Mouse (Mus musculus) olfactory bulb, adult 2 months (tissue): Measurements from ENCODE around the gene Ccr3. TPM values are rescaled to one million over a fixed set of nuclear protein-coding genes. Genes with fewer than 3 reads are reported as not detected.

Source experiments
- H3K27ac ChIP-seq: fragments of 200-500 bp; 2 replicates; pipeline ENCODE4 v1.5.1; 2012; ENCODE audit warnings: low read depth, low read length; ENCODE audit not compliant: insufficient read depth
- H3K4me1 ChIP-seq: fragments of 200-500 bp; 2 replicates; pipeline ENCODE4 v1.6.1; 2012; ENCODE audit warnings: low read length; ENCODE audit not compliant: control insufficient read depth, insufficient read depth
- H3K4me3 ChIP-seq: fragments of 200-500 bp; 2 replicates; pipeline ENCODE4 v1.5.1; 2012; ENCODE audit warnings: mild to moderate bottlenecking, low read depth, low read length, moderate library complexity; ENCODE audit not compliant: insufficient read depth
- CTCF ChIP-seq: fragments of 200-500 bp; IDR thresholded peaks from 2 replicates; pipeline ENCODE4 v1.5.1; 2012; ENCODE audit warnings: low read depth, mild to moderate bottlenecking, low read length, moderate library complexity; ENCODE audit not compliant: insufficient read depth
- POLR2A ChIP-seq: fragments of 200-500 bp; IDR thresholded peaks from 2 replicates; pipeline ENCODE4 v1.6.1; 2012; ENCODE audit warnings: mild to moderate bottlenecking, low read depth, low read length, moderate library complexity; ENCODE audit not compliant: insufficient read depth
- WGBS: fragments of 180-500 bp; shearing (Covaris S2); methylation state at CpG from one replicate; pipeline ENCODE4 v1.1.7; 2018; 5-methylcytosine and 5-hydroxymethylcytosine counted together
- polyA plus RNA-seq: library from polyadenylated mRNA; stranded (reverse); fragments of >200 nt; gene quantifications from 2 replicates; pipeline ENCODE4 v1.2.4, GENCODE M21; 2012; ENCODE audit warnings: low replicate concordance; ENCODE audit not compliant: missing spikeins, insufficient read depth, insufficient read length

Ccr3 gene
- polyA plus RNA-seq, 1 experiment: not detected

DNA sequence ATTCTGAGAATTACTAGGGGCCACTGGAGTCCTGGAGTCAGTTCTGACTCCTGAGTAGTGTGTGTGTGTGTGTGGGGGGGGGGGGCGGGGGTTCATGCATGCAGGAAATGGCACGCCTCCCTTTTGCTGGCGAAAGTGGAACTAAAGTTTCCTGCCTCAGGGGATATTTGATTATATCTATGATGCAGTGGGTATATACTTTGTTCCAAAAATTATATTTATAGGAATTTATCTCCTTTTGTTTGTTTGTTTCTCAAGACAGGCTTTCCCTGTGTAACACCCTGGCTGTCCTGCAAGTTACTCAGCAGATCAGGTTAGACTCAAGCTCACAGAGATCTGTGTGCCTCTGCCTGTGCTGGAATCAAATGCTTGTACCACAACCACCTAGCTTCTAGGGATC, 32.1 kb upstream of the Ccr3 start:
- Histone ChIP-seq H3K4me3 (no peak overlapping the region), H3K27ac (no peak overlapping the region), H3K4me1 (no peaks in the 10 kb centered on the region)
- 86% methylated on average over 3 of the region's 3 CpGs for WGBS
- no peak for TF ChIP-seq CTCF
- TF ChIP-seq POLR2A: no peak

DNA sequence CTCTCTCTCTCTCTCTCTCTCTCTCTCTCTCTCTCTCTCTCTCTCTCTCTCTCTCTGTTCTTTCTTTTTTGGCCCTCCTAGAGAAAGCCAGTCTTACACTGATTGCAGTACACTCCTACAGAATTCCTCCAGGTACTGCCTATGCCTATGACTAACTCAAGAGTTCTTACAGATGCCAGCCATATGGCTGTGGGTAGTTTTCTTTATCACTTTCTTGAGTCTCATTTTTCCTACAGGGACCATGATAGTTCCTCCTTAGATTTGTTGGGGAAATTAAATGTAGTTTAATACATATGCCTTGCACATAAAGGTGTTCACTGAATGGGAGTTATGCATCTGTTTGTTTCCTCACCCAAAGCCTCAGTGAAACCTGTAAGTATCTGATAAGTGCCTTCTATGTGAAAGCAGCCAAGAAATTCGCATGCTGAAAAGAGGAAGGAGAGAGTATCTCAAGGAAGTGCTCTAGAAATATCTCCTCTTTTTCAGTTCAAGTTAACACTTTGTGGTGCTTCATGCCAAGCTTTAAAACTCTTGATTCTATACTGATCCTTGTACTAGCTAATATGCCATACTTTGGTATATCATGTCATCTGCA, 30.4 kb upstream of the Ccr3 start:
- 72% methylated on average over 1 of the region's 1 CpGs for WGBS
- Histone ChIP-seq H3K4me3 (no peak overlapping the region), H3K4me1 (no peaks in the 10 kb centered on the region), H3K27ac (no peak overlapping the region)
- TF ChIP-seq POLR2A (no peak), CTCF (no peak)

DNA sequence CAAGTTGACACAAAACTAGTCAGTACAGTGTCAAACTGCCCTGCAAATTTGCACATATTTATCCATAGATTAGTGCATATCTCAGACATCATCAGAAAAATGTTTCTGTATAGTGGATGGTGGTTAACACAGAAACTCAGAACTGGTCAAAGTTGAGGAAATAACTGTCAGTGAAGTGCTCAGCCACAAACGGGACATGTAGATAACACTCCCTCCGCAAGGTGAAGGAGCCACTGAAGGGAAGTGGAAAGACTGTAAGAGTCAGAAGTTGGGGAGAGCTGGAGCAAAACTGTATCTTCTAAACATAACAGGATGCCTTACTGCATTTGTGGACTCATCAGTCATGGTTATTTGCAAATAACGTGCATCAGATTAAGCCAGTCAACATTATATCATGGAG, 24.1 kb upstream of the Ccr3 start:
- no peak overlapping the region for H3K4me3 ChIP-seq
- no peaks in the 10 kb centered on the region for H3K4me1 ChIP-seq
- 83% methylated on average over 3 of the region's 3 CpGs for WGBS
- H3K27ac ChIP-seq: no peak overlapping the region
- no peak for TF ChIP-seq CTCF
- no peak for TF ChIP-seq POLR2A

DNA sequence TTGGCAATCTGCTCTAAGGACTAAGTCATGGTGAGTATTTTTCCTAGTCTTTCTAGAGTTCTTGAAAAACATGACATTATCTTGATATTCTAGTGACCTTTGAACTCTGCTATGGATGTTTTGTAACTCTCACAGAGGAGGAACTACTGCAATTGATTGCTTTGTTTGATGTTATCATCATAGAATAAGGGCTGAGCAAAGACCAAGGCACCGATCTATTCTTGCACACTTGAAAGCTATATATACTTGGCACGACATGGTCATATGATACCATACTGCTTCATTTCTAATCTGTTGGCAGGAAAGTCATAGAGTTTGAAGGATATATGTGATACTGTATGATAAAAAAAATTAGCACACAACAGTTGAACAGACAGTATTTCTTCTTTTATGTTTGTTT, 22.0 kb upstream of the Ccr3 start:
- no peak overlapping the region for H3K4me3 ChIP-seq
- TF ChIP-seq CTCF (no peak), POLR2A (no peak)
- no peaks in the 10 kb centered on the region for H3K4me1 ChIP-seq
- no peak overlapping the region for H3K27ac ChIP-seq
- WGBS: 92% methylated on average over 2 of the region's 2 CpGs

DNA sequence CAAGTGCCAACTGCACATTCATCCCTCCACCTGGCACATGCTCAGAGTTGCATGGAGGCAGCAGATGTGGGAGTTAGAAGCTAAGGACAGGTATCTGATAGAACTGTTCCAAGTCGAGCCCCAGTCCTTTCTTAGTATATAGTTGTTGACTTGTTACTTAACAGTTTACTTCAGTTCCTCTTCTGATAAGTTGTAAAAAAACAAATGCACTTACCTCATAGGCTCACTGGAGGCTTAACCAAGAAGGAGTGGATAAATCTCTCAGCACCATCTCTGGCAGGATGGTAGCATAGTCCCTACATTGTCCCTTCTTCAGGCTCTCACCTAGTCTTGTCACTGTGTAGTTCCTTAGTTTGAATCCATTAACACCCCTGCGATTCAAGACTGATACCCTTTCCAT, 9.1 kb upstream of the Ccr3 start:
- Histone ChIP-seq H3K4me3 (no peak overlapping the region), H3K27ac (no peak overlapping the region), H3K4me1 (no peaks in the 10 kb centered on the region)
- TF ChIP-seq POLR2A (no peak), CTCF (no peak)
- 76% methylated on average over 2 of the region's 2 CpGs for WGBS

DNA sequence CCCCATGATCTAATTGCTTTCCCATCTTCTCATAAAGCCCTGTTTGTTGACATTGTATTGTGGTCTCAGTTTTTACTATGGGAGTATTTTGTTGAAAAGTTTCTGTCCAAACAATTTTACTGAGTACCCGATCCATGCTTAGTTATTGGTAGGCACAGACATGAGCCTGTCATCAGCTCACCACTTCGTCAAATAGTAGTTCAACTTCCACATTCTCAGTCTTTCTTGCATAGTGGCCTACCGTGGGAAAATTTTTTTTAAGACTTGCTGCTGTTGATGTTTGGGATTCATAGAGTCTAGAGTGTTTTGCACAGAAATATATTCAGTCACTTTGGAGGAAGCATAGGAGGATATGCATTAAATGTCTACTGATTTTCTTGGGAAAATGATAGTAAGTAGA, 8.5 kb upstream of the Ccr3 start:
- 84% methylated on average over 3 of the region's 3 CpGs for WGBS
- TF ChIP-seq CTCF (no peak), POLR2A (no peak)
- Histone ChIP-seq H3K27ac (no peak overlapping the region), H3K4me3 (no peak overlapping the region), H3K4me1 (no peaks in the 10 kb centered on the region)

DNA sequence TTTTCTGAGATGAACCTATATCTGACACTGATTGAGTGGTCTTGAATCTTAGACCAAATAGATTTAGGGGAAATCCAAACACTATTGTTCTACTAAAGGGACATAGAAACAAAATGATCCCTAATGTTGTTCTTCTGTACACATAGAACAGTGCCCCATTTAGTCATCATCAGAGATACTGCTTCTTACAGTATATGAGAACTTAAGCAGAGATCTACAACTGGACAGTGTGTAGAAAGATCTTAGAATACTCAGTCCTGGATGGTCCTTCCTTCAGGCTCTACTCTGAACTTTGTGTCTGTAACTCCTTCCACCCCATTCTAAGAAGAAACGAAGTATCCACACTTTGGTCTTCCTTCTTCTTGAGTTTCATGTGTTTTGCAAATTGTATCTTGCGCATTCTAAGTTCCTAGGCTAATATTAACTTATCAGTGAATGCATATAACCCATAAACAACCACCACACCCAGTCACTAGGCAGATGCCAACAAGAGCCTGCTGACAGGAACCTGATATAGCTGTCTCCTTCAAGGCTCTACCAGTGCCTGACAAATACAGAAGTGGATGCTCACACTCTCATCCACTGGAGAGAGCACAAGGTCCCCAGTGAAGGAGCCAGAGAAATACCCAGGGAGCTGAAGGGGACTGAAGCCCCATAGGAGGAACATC, 6.7 kb upstream of the Ccr3 start:
- no peaks in the 10 kb centered on the region for H3K4me1 ChIP-seq
- H3K4me3 ChIP-seq: no peak overlapping the region
- H3K27ac ChIP-seq: no peak overlapping the region
- TF ChIP-seq CTCF: no peak
- TF ChIP-seq POLR2A: no peak
- 85% methylated on average over 2 of the region's 2 CpGs for WGBS

DNA sequence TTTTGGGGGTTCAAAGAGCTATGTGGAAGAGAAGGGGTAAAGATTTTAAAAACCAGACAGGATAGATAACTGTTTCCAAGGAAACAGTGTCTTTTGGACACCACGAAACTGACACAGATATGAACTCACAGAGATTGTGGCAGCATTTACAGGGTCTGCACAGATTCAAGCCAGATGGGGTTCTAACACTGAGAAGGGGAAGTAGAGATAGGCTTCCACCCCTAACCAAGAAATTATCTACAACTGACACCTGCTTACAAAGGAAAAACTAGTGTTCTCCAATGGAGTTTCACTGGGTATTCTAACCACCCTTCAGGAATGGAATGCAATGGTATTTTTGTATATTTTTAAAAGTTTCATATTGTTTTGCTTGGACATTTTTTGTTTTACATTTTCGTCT, 5.7 kb upstream of the Ccr3 start:
- no peaks in the 10 kb centered on the region for H3K4me1 ChIP-seq
- no peak overlapping the region for H3K4me3 ChIP-seq
- no peak for TF ChIP-seq CTCF
- TF ChIP-seq POLR2A: no peak
- 79% methylated on average over 2 of the region's 2 CpGs for WGBS
- H3K27ac ChIP-seq: no peak overlapping the region

DNA sequence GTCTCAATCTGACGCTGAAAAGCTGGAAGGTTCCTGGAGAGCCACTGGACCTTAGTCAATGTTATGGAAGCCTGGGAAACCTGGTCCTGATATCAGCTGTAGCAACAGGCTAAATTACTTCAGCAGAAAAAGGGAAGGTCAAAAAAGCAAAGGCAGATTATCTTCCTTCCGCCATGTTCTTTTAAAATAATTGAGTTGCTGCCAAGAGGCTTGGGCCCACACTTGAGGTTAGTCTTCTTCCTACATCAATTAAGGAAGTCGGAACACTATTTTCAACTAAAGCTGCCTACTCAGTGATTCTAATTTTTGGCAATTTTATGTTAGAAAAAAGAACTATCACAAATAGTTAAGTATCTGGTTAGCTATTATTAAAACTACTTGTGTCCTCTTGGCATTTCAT, 1.9 kb upstream of the Ccr3 start:
- TF ChIP-seq POLR2A (no peak), CTCF (no peak)

More for the DNA sequence above, 1.9 kb upstream of the Ccr3 start:
- Histone ChIP-seq H3K27ac (no peak overlapping the region), H3K4me3 (no peak overlapping the region), H3K4me1 (no peaks in the 10 kb centered on the region)
- 92% methylated on average over 3 of the region's 3 CpGs for WGBS
